In genomic region chr2:144458975-144459754, GRCm38 (mm10) we compare ENCODE assay signal across 7 mouse cellular contexts.
DNase-seq lines count a peak whose midpoint lies in the region; ATAC-seq and TF ChIP-seq lines count a peak whose summit lies in the region.

No protein-coding gene starts in this region.

- no peaks in the 10 kb centered on the region for H3K9me3 ChIP-seq in embryonic facial prominence, embryonic 14.5 days (ENCODE audit: control insufficient read depth, low read length)
- H3K9me3 ChIP-seq in heart, embryonic 11.5 days (replicated peaks; ENCODE audit: control insufficient read depth, low read length): no peaks in the 10 kb centered on the region
- no peaks in the 10 kb centered on the region for H3K9me3 ChIP-seq in kidney, embryonic 15.5 days (replicated peaks)
- H3K9me3 ChIP-seq in limb, embryonic 15.5 days: no peaks in the 10 kb centered on the region
- H3K9me3 ChIP-seq in midbrain, postnatal 0 days (ENCODE audit: low read length): no peaks in the 10 kb centered on the region

- WGBS in bone marrow, adult 2 months: 17% methylated on average over 25 of the region's 25 CpGs
- WGBS in embryonic facial prominence, embryonic 14.5 days: 7% methylated on average over 25 of the region's 25 CpGs
- WGBS in heart, embryonic 11.5 days (ENCODE audit: insufficient replicate concordance): 8% methylated on average over 25 of the region's 25 CpGs
- WGBS in kidney, embryonic 15.5 days: 8% methylated on average over 25 of the region's 25 CpGs
- 8% methylated on average over 25 of the region's 25 CpGs for WGBS in limb, embryonic 15.5 days
- WGBS in midbrain, postnatal 0 days: 7% methylated on average over 25 of the region's 25 CpGs

- peak; percentile 99 for ATAC-seq in embryonic facial prominence, embryonic 14.5 days (ENCODE audit: low read depth)
- peak; percentile 93 for ATAC-seq in heart, embryonic 11.5 days (replicated peaks; ENCODE audit: insufficient number of reproducible peaks, low FRiP score, low TSS enrichment)
- ATAC-seq in kidney, embryonic 15.5 days (replicated peaks; ENCODE audit: low FRiP score): peak; percentile 99
- ATAC-seq in limb, embryonic 15.5 days (ENCODE audit: insufficient number of reproducible peaks, low FRiP score, low TSS enrichment, low read depth): peak; percentile 93
- peak; percentile 96 for ATAC-seq in midbrain, postnatal 0 days (ENCODE audit: low FRiP score)

- TF ChIP-seq CTCF in bone marrow, adult 2 months (IDR thresholded peaks at IDR 0.05; ENCODE audit: control insufficient read depth, insufficient read depth, low read length): no peak
- 0 out of 2 replicates have a peak, but pooled peaks have one; percentile 11 for TF ChIP-seq CTCF in midbrain, postnatal 0 days (IDR thresholded peaks at IDR 0.05)

- peaks cover 2% of the 10 kb centered on the region; the same call in 1 of the 2 replicates for H3K4me1 ChIP-seq in bone marrow, adult 2 months (ENCODE audit: control insufficient read depth, insufficient read depth, low read length)
- H3K4me1 ChIP-seq in embryonic facial prominence, embryonic 14.5 days (ENCODE audit: control insufficient read depth, insufficient read depth, low read length): peaks cover 10% of the 10 kb centered on the region; the same call in 1 of the 2 replicates
- no peaks in the 10 kb centered on the region for H3K4me1 ChIP-seq in heart, embryonic 11.5 days (ENCODE audit: control insufficient read depth, insufficient read depth, low read length)
- peaks cover 11% of the 10 kb centered on the region for H3K4me1 ChIP-seq in kidney, embryonic 15.5 days
- peaks cover 10% of the 10 kb centered on the region; the same call in 1 of the 2 replicates for H3K4me1 ChIP-seq in limb, embryonic 15.5 days
- 0 out of 2 replicates have a peak, but pooled peaks cover 3% of the 10 kb centered on the region for H3K4me1 ChIP-seq in midbrain, postnatal 0 days (ENCODE audit: insufficient read depth, low read length)

- DNase-seq in embryonic facial prominence, embryonic 14.5 days (ENCODE audit: low spot score): peak; percentile 95
- peak; percentile 89 for DNase-seq in midbrain, postnatal 0 days (ENCODE audit: low spot score)
- DNase-seq in spleen, postnatal 10 days (ENCODE audit: low spot score in 2 of 2): peak; percentile 49 to 79

- H3K36me3 ChIP-seq in embryonic facial prominence, embryonic 14.5 days (ENCODE audit: control insufficient read depth, insufficient read depth, low read length): no peaks in the 10 kb centered on the region
- H3K36me3 ChIP-seq in heart, embryonic 11.5 days (ENCODE audit: control insufficient read depth, insufficient read depth, low read length): no peaks in the 10 kb centered on the region
- H3K36me3 ChIP-seq in kidney, embryonic 15.5 days: no peaks in the 10 kb centered on the region
- no peaks in the 10 kb centered on the region for H3K36me3 ChIP-seq in limb, embryonic 15.5 days
- no peaks in the 10 kb centered on the region for H3K36me3 ChIP-seq in midbrain, postnatal 0 days (ENCODE audit: insufficient read depth, low read length)

- peak overlapping the region; percentile 65 for H3K4me2 ChIP-seq in embryonic facial prominence, embryonic 14.5 days (ENCODE audit: low read depth, low read length)
- peak overlapping the region; percentile 72 for H3K4me2 ChIP-seq in heart, embryonic 11.5 days
- H3K4me2 ChIP-seq in kidney, embryonic 15.5 days: peak overlapping the region; percentile 82
- H3K4me2 ChIP-seq in limb, embryonic 15.5 days: peak overlapping the region; percentile 76
- H3K4me2 ChIP-seq in midbrain, postnatal 0 days (ENCODE audit: low read depth, low read length, poor library complexity, severe bottlenecking): peak overlapping the region; percentile 55

- H3K4me3 ChIP-seq in bone marrow, adult 2 months (replicated peaks; ENCODE audit: control insufficient read depth, low read depth, low read length): peak overlapping the region; percentile 72
- peak overlapping the region; percentile 58 for H3K4me3 ChIP-seq in embryonic facial prominence, embryonic 14.5 days (ENCODE audit: low read depth, low read length)
- peak overlapping the region; percentile 51 for H3K4me3 ChIP-seq in heart, embryonic 11.5 days (ENCODE audit: low read depth, low read length)
- peak overlapping the region; percentile 65 for H3K4me3 ChIP-seq in kidney, embryonic 15.5 days (replicated peaks)
- H3K4me3 ChIP-seq in limb, embryonic 15.5 days: peak overlapping the region; percentile 61
- peak overlapping the region; percentile 50 for H3K4me3 ChIP-seq in midbrain, postnatal 0 days (ENCODE audit: low read depth, low read length)

- no peak for TF ChIP-seq POLR2A in bone marrow, adult 2 months (IDR thresholded peaks at IDR 0.05; ENCODE audit: borderline replicate concordance, control insufficient read depth, low read depth, low read length)

- peaks cover 4% of the 10 kb centered on the region; the same call in 1 of the 2 replicates for H3K27me3 ChIP-seq in embryonic facial prominence, embryonic 14.5 days (replicated peaks; ENCODE audit: control insufficient read depth, insufficient read depth, low read length)
- H3K27me3 ChIP-seq in heart, embryonic 11.5 days (ENCODE audit: control insufficient read depth, insufficient read depth, low read length): 0 out of 2 replicates have a peak, but pooled peaks cover 4% of the 10 kb centered on the region
- peaks cover 18% of the 10 kb centered on the region for H3K27me3 ChIP-seq in kidney, embryonic 15.5 days
- no peaks in the 10 kb centered on the region for H3K27me3 ChIP-seq in limb, embryonic 15.5 days
- H3K27me3 ChIP-seq in midbrain, postnatal 0 days (ENCODE audit: insufficient read depth, low read length): peaks cover 12% of the 10 kb centered on the region; the same call in 1 of the 2 replicates

- H3K9ac ChIP-seq in embryonic facial prominence, embryonic 14.5 days (ENCODE audit: low read depth, low read length): peak overlapping the region; percentile 62
- H3K9ac ChIP-seq in heart, embryonic 11.5 days (ENCODE audit: low read depth, low read length): peak overlapping the region; percentile 69
- peak overlapping the region; percentile 66 for H3K9ac ChIP-seq in kidney, embryonic 15.5 days
- peak overlapping the region; percentile 54 for H3K9ac ChIP-seq in limb, embryonic 15.5 days
- peak overlapping the region; percentile 57 for H3K9ac ChIP-seq in midbrain, postnatal 0 days (replicated peaks; ENCODE audit: low read length, poor library complexity, severe bottlenecking)

- no peak overlapping the region for H3K27ac ChIP-seq in bone marrow, adult 2 months (ENCODE audit: control insufficient read depth, insufficient read depth, low read depth, low read length, poor library complexity)
- H3K27ac ChIP-seq in embryonic facial prominence, embryonic 14.5 days (replicated peaks; ENCODE audit: low read depth, low read length): peak overlapping the region; percentile 66; the same call in 1 of the 2 replicates
- H3K27ac ChIP-seq in heart, embryonic 11.5 days (ENCODE audit: low read depth, low read length): no peak overlapping the region
- H3K27ac ChIP-seq in kidney, embryonic 15.5 days: peak overlapping the region; percentile 87
- H3K27ac ChIP-seq in limb, embryonic 15.5 days: peak overlapping the region; percentile 82
- H3K27ac ChIP-seq in midbrain, postnatal 0 days (ENCODE audit: low read depth, low read length): peak overlapping the region; percentile 48

Comparison
In these comparisons a context has a peak if more than half of its experiments do, and no peak if none do; other contexts are left out.
1. H3K27ac ChIP-seq: peak in embryonic facial prominence, embryonic 14.5 days (single experiment), kidney, embryonic 15.5 days (single experiment), limb, embryonic 15.5 days (single experiment) and midbrain, postnatal 0 days (single experiment); none in bone marrow, adult 2 months (single experiment) and heart, embryonic 11.5 days (single experiment).
2. Peak in every context shown above with its lines, with median percentiles within 50 percentile points of each other: H3K4me3 ChIP-seq, ATAC-seq, DNase-seq, H3K4me2 ChIP-seq and H3K9ac ChIP-seq.